Mouse (Mus musculus): ENCODE results near the gene Thoc6. TPM values are rescaled to one million over a fixed set of nuclear protein-coding genes. Genes with fewer than 3 reads are reported as not detected.
A peak's percentile ranks its signal among the peaks of the same experiment; 100 is the strongest.

The Thoc6 gene
- total RNA-seq, 2 experiments from 2014 or later, result 37.1 to 49.8 TPM

- ATAC-seq (replicated peaks; ENCODE audit: poor library complexity, severe bottlenecking), result peak; percentile 84
Measured at GRCm38 (mm10) chr17:23644613-23645495, 28.8 kb downstream of the Thoc6 start, which contains the start of gene Mmp25. Gene Mmp25, minus strand, starts transcription at chr17:23645277.

GRCm38 (mm10) chr17:23631241-23631640 lies 42.4 kb downstream of the Thoc6 start:
- no peak for ATAC-seq (replicated peaks; ENCODE audit: poor library complexity, severe bottlenecking)

- ATAC-seq (replicated peaks; ENCODE audit: poor library complexity, severe bottlenecking), result peak; percentile 94
Measured at GRCm38 (mm10) chr17:23630195-23631020, 43.3 kb downstream of the Thoc6 start.

- no peak for ATAC-seq (replicated peaks; ENCODE audit: poor library complexity, severe bottlenecking)
Measured at GRCm38 (mm10) chr17:23627813-23628212, 45.9 kb downstream of the Thoc6 start.

- no peak for ATAC-seq (replicated peaks; ENCODE audit: poor library complexity, severe bottlenecking)
Measured at GRCm38 (mm10) chr17:23620351-23620750, 53.3 kb downstream of the Thoc6 start.

Other genes starting within 250 kb of the Thoc6 start
- gene Vmn2r117, start 194.2 kb downstream of the Thoc6 start, total RNA-seq (2014; fragmentation: Nextera tagmentation), result not detected in 2 replicates
- not detected in 2 replicates for gene Vmn2r117, start 194.2 kb downstream of the Thoc6 start, total RNA-seq (2017)
- 4.9 and 6.9 TPM in 2 replicates for gene Zfp213, start 109.6 kb downstream of the Thoc6 start, total RNA-seq (2014; fragmentation: Nextera tagmentation)
- gene Zfp213, start 109.6 kb downstream of the Thoc6 start, total RNA-seq (2017), result 9.7 and 10.7 TPM in 2 replicates
- gene Zfp13, start 74.4 kb downstream of the Thoc6 start, total RNA-seq (2014; fragmentation: Nextera tagmentation), result 1.7 and 2.2 TPM in 2 replicates
- 0.46 and 0.56 TPM in 2 replicates for gene Zfp13, start 74.4 kb downstream of the Thoc6 start, total RNA-seq (2017)
- not detected in 2 replicates for gene Zscan10, start 73.0 kb downstream of the Thoc6 start, total RNA-seq (2014; fragmentation: Nextera tagmentation)
- not detected in 2 replicates for gene Zscan10, start 73.0 kb downstream of the Thoc6 start, total RNA-seq (2017)
- gene Mmp25, start 28.6 kb downstream of the Thoc6 start, total RNA-seq (2014; fragmentation: Nextera tagmentation), result not detected in 2 replicates
- 0.47 and 0.57 TPM in 2 replicates for gene Mmp25, start 28.6 kb downstream of the Thoc6 start, total RNA-seq (2017)
- gene Bicdl2, start 13.4 kb downstream of the Thoc6 start, total RNA-seq (2014; fragmentation: Nextera tagmentation), result not detected in 2 replicates
- not detected in 2 replicates for gene Bicdl2, start 13.4 kb downstream of the Thoc6 start, total RNA-seq (2017)
- 48.9 and 51.5 TPM in 2 replicates for gene Hcfc1r1, start 286 bp downstream of the Thoc6 start, total RNA-seq (2014; fragmentation: Nextera tagmentation)
- gene Hcfc1r1, start 286 bp downstream of the Thoc6 start, total RNA-seq (2017), result 13.5 and 16.6 TPM in 2 replicates
- gene Tnfrsf12a, start 3.6 kb upstream of the Thoc6 start, total RNA-seq (2014; fragmentation: Nextera tagmentation), result 5.1 and 7.8 TPM in 2 replicates
- 4.7 and 7.7 TPM in 2 replicates for gene Tnfrsf12a, start 3.6 kb upstream of the Thoc6 start, total RNA-seq (2017)
- 0.67 TPM in 1 of 2 replicates, not detected in the other for gene Cldn6, start 5.4 kb upstream of the Thoc6 start, total RNA-seq (2014; fragmentation: Nextera tagmentation)
- gene Cldn6, start 5.4 kb upstream of the Thoc6 start, total RNA-seq (2017), result not detected in 2 replicates
- not detected in 2 replicates for gene Cldn9, start 10.1 kb upstream of the Thoc6 start, total RNA-seq (2014; fragmentation: Nextera tagmentation)
- gene Cldn9, start 10.1 kb upstream of the Thoc6 start, total RNA-seq (2017), result not detected in 2 replicates
- not detected in 2 replicates for gene 1520401A03Rik, start 48.9 kb upstream of the Thoc6 start, total RNA-seq (2014; fragmentation: Nextera tagmentation)
- not detected in 2 replicates for gene 1520401A03Rik, start 48.9 kb upstream of the Thoc6 start, total RNA-seq (2017)
- gene Pkmyt1, start 52.5 kb upstream of the Thoc6 start, total RNA-seq (2014; fragmentation: Nextera tagmentation), result 63.7 and 86.7 TPM in 2 replicates
- 22.0 and 24.3 TPM in 2 replicates for gene Pkmyt1, start 52.5 kb upstream of the Thoc6 start, total RNA-seq (2017)
- 0.69 and 2.4 TPM in 2 replicates for gene Paqr4, start 67.0 kb upstream of the Thoc6 start, total RNA-seq (2014; fragmentation: Nextera tagmentation)
- 2.2 and 2.5 TPM in 2 replicates for gene Paqr4, start 67.0 kb upstream of the Thoc6 start, total RNA-seq (2017)
- gene Kremen2, start 72.0 kb upstream of the Thoc6 start, total RNA-seq (2014; fragmentation: Nextera tagmentation), result not detected in 2 replicates
- gene Kremen2, start 72.0 kb upstream of the Thoc6 start, total RNA-seq (2017), result not detected in 2 replicates
- gene Flywch1, start 97.7 kb upstream of the Thoc6 start, total RNA-seq (2014; fragmentation: Nextera tagmentation), result 10.3 and 17.5 TPM in 2 replicates
- 15.2 and 22.4 TPM in 2 replicates for gene Flywch1, start 97.7 kb upstream of the Thoc6 start, total RNA-seq (2017)
- 0.80 and 7.2 TPM in 2 replicates for gene Flywch2, start 112.2 kb upstream of the Thoc6 start, total RNA-seq (2014; fragmentation: Nextera tagmentation)
- 0.30 TPM in 1 of 2 replicates, not detected in the other for gene Flywch2, start 112.2 kb upstream of the Thoc6 start, total RNA-seq (2017)
- gene Srrm2, start 116.7 kb upstream of the Thoc6 start, total RNA-seq (2014; fragmentation: Nextera tagmentation), result 563 and 623 TPM in 2 replicates
- gene Srrm2, start 116.7 kb upstream of the Thoc6 start, total RNA-seq (2017), result 126 TPM in 2 replicates
- gene Elob, start 155.3 kb upstream of the Thoc6 start, total RNA-seq (2014; fragmentation: Nextera tagmentation), result 318 and 455 TPM in 2 replicates
- 124 and 129 TPM in 2 replicates for gene Elob, start 155.3 kb upstream of the Thoc6 start, total RNA-seq (2017)
- not detected in 2 replicates for gene Prss33, start 162.2 kb upstream of the Thoc6 start, total RNA-seq (2014; fragmentation: Nextera tagmentation)
- gene Prss33, start 162.2 kb upstream of the Thoc6 start, total RNA-seq (2017), result not detected in 2 replicates
- not detected in 2 replicates for gene Prss32, start 170.0 kb upstream of the Thoc6 start, total RNA-seq (2014; fragmentation: Nextera tagmentation)
- not detected in 2 replicates for gene Prss32, start 170.0 kb upstream of the Thoc6 start, total RNA-seq (2017)
- not detected in 2 replicates for gene Prss41, start 170.3 kb upstream of the Thoc6 start, total RNA-seq (2014; fragmentation: Nextera tagmentation)
- not detected in 2 replicates for gene Prss41, start 170.3 kb upstream of the Thoc6 start, total RNA-seq (2017)
- not detected in 2 replicates for gene Prss21, start 194.2 kb upstream of the Thoc6 start, total RNA-seq (2014; fragmentation: Nextera tagmentation)
- not detected in 2 replicates for gene Prss21, start 194.2 kb upstream of the Thoc6 start, total RNA-seq (2017)
- not detected in 2 replicates for gene Dcpp1, start 207.0 kb upstream of the Thoc6 start, total RNA-seq (2014; fragmentation: Nextera tagmentation)
- gene Dcpp1, start 207.0 kb upstream of the Thoc6 start, total RNA-seq (2017), result not detected in 2 replicates
- not detected in 2 replicates for gene Dcpp2, start 207.0 kb upstream of the Thoc6 start, total RNA-seq (2014; fragmentation: Nextera tagmentation)
- gene Dcpp2, start 207.0 kb upstream of the Thoc6 start, total RNA-seq (2017), result not detected in 2 replicates
- gene Dcpp3, start 243.6 kb upstream of the Thoc6 start, total RNA-seq (2014; fragmentation: Nextera tagmentation), result not detected in 2 replicates
- not detected in 2 replicates for gene Dcpp3, start 243.6 kb upstream of the Thoc6 start, total RNA-seq (2017)

Measured in granulocyte monocyte progenitor cell, adult 5-6 weeks (primary cell).